Mouse (Mus musculus) large intestine, adult 2 months (tissue): ENCODE measurements at regions not wholly inside any gene's neighbourhood (a gene's known extent, or its start where the extent isn't known, plus 50 kb on each side); places are given as distances from the start of the nearest gene placed in this dataset.
"Not testable (repeated sequence)": the region's sequence is repeated elsewhere in the genome, so short reads cannot be mapped to it uniquely, and the experiment has no call there.

ENCODE experiments used
- DNase-seq: peaks from one replicate; pipeline ENCODE4 v3.0.0-alpha.2; 2012; ENCODE audit warnings: low read depth, low spot score
- WGBS: fragments of 180-500 bp; shearing (Covaris S2); methylation state at CpG from one replicate; pipeline ENCODE4 v1.1.7; 2018; 5-methylcytosine and 5-hydroxymethylcytosine counted together

DNA sequence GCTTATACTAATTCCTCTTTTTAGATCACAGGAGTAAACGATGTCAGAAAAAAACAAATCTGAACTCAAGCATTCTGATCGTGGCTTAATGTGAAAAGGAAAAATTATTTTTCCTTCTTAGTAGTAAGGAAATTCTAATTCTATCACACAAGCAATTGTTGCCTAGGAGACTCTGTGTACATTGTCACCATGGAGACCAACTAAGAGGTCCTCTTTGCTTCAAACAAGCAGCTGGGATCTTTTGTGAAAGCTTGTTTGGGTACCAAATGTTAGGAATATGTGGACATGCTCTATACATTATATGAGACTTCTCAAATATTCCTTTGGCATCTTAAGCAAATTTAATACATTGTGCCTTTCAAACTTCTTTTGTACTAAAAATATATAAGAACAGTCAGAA is 345.9 kb upstream of the Atp10a start:
- DNase-seq = no peak
- 74% methylated on average over 2 of the region's 2 CpGs for WGBS

DNA sequence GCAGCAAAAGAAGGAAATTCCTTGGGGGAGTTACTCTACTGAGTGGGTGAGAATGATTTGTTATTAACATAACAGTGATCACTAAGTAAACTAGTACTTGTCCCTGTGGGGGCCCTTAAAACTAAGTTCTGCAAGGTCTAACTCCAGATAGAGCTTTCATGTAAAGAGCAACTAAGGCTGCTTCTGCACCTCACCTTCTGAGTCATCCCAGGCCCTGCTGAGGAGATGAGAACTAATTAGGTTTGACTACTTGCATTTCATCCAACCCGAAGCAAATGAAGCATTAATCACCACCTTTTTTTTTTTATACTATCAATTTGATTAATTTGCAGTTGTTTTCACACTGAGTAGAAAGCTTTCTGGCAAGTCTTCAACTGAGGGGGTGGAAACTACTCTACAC is 333.6 kb upstream of the Atp10a start:
- no peak for DNase-seq
- WGBS = 40% methylated on average over 1 of the region's 1 CpGs

DNA sequence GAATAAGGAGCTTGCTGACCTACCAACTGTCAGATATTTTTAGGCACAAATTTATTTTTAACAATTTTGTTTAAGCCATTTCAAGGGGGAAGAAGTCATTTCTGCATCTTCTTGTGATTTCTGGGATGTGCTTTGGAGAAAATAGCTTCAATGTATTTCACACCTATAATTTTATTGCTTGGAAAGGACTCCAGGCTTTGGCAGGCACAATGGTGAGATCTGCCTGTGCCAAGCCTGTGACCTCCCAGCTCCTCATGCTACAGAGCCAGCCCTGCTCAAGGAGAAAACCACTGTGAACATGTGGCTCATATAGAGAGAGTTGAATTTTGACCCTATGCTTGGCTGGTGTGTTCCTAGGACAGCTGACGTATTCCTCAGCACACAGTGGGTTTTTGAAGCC is 288.6 kb upstream of the Atp10a start:
- WGBS = 42% methylated on average over 1 of the region's 1 CpGs

DNA sequence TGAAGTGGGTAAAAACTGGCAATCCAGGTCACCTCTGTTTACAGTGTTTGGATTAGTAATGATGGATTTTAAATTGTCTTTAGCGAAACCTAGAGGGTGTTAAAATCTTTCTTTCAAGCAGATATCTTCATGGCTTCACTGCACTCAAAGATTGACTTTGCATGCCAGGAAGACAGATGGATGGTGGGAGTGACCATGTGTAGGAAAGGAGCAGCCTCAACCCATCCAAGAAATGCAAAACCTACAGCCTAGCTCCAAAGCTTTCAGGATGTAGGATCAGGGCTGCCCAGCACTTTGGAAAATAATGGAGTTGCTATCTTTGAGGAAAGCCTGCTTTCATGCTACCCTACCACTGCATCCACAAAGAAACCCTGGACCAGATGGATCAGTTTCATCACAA is 272.6 kb upstream of the Atp10a start:
- 43% methylated on average over 1 of the region's 1 CpGs for WGBS
- no peak for DNase-seq

More for the DNA sequence above, 288.6 kb upstream of the Atp10a start:
- DNase-seq = no peak

DNA sequence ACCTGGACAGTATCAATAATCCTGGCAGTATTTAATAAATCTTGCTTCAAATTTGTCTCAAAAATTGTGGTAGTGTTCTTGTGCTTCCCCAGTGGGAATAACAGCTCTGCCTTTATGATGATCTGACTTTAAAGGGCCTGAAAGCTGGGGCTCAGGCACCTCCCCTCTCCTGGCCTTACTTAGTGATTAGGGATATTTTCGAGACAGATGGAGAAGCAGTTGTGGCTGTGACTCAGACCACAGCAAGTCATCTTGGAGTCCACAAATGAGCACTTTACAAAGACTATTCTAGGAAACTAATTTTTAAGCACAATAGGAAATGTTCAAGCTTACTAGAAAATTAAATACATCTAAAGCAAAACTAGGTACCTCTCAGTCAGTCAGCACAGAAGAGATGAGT is 267.6 kb upstream of the Atp10a start:
- 63% methylated on average over 1 of the region's 1 CpGs for WGBS
- DNase-seq = no peak

GRCm38 (mm10) chr7:58392391-58393115 is 263.4 kb upstream of the Atp10a start:
- DNase-seq = no peak
- 69% methylated on average over 4 of the region's 4 CpGs for WGBS

DNA sequence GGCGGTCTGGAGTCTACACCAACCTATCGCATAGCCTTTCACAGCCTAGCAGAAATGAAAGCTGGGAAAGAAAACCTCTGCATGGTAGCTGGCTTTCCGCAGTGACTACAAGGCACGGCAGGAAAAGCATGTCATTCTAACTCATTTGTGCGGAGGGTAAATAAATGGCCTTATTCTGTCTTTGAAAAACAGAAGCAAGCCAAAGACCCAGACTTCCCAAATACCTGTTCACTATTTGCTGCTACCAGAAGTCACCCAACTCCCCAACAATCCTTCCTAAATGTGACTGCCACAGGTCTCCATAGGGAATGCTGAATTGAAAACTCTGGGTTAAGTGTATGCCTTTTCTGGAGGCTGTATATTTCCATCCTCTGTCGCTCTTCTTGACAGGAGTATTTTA is 258.0 kb upstream of the Atp10a start:
- WGBS = 29% methylated on average over 6 of the region's 6 CpGs
- DNase-seq = peak; percentile 1

DNA sequence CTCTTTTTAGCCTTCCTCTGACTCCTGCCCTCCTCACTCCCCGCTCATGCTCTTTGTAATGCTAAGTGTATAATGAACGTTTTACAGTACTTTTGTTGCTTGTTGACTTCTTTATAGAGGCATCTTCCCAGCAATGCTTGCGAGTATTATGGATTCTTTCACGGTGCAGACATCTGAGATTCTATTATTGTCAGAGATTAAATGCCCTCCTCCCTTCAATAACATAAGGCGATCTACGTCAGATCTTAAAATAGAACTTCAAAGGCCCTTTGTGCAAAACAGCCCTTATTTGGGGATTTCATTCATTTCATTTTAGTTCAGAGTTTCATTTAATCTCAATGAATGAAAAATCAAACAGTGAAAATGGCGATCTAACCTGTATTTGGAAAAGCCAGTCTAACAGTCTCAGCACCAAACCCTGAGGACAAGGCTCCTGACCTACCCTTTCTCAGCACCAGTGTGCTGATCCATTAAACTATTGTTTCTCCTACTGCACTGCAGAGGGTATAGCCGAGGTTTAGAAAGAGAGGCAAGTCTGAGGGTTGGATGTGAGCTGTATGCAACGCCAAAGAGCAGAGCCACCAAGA is 257.3 kb upstream of the Atp10a start:
- peak; percentile 14 for DNase-seq
- WGBS = 2% methylated on average over 9 of the region's 9 CpGs

GRCm38 (mm10) chr7:58399145-58399604 is 256.8 kb upstream of the Atp10a start:
- 0% methylated on average over 21 of the region's 21 CpGs for WGBS
- DNase-seq = peak; percentile 86

- DNase-seq = peak; percentile 4
These were observed 256.3 kb upstream of the Atp10a start for GRCm38 (mm10) chr7:58399651-58400050.

GRCm38 (mm10) chr7:58400594-58400993 is 255.4 kb upstream of the Atp10a start:
- 69% methylated on average over 1 of the region's 1 CpGs for WGBS
- no peak for DNase-seq

More at GRCm38 (mm10) chr7:58399651-58400050, 256.3 kb upstream of the Atp10a start:
- WGBS = 11% methylated on average over 5 of the region's 5 CpGs

GRCm38 (mm10) chr7:58436888-58437625 is 218.9 kb upstream of the Atp10a start:
- DNase-seq = no peak
- 9% methylated on average over 2 of the region's 2 CpGs for WGBS

DNA sequence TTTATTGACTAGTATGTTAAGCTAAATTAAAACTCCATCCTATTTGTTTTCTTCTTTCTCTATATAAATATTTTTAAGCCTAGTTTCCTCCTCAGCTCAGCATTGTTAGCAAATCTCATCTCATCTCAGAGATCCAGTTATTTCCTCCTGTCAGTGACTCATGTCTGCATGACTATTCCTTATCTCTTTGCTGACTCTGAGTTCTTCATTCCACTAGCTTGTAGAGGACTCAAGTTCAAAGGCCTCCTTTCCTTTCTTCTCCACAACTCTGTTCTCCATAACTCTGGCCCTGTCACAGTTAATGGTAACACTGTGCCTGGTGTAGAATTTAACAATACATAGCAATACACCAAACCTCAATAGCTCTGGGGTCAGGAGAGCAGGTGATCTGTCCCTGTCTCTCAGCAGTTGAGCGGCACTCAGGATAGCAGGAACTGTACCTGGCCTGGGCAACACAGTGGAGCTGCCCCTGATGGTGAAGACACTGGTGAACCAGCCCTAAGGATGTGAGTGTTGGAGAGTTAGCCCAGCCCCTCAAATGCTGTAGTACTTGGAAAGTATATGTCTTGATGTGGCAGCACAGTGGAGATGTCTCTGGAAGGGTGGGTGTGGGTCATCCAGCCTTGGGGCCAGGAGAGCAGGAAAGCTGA is 213.3 kb upstream of the Atp10a start:
- WGBS = 78% methylated on average over 1 of the region's 1 CpGs
- no peak for DNase-seq

DNA sequence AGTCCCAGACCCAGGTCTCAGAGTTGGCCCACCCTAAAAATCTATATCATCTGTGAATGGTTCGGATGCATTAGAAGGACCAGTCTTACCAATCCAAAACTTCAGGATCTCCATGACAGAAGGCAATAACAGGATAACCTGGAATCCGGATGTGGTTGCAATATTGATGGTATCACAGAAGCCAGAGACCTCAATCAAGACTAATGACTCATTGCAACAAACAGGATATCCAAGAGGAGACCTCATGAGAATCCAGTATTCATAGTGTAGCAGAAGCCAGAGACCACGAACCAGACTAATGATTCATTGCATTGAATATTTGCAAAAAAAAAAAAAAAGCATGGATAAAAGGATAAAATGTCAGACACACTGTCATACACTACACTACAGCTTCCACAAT is 212.7 kb upstream of the Atp10a start:
- DNase-seq = no peak
- 69% methylated on average over 3 of the region's 3 CpGs for WGBS

DNA sequence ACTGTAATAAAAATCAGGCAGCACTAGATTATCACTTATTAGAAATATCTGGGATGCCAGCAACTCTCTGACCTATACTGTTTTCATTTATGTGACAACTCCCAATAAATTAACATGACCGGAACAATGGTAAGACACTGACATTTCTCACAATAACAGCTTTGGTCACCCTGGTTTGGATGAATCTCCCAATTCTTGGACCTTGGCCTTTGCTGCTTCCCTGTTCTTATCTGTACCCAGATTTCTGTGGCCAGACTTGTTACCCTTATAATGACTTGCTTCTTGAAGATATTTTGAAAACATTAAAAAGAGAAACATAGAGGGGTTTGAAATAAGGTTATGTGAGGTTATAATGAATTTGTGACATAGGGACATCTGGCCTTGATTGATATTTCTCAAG is 210.2 kb upstream of the Atp10a start:
- WGBS = 96% methylated on average over 1 of the region's 1 CpGs
- no peak for DNase-seq

DNA sequence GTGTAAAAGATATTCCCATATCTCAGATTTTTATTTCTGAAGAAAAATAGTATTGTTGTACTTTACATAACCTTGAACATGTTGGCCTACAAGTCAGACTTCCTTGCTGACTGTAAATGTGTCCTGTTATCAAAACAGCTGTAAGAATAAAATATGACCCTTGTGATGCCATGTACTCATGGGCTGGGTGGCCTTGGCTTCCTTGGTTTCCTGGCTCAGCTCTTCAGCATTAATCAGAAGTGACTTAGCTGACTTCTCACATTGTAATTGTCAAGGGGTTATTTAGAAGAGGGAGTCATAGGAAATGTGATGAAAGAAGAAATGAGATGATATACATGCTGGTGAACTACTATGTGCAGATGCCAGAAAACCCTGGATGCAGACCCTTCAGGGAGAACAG is 209.7 kb upstream of the Atp10a start:
- DNase-seq = no peak

- no peak for DNase-seq
- WGBS = 50% methylated on average over 3 of the region's 3 CpGs
These were observed 207.2 kb upstream of the Atp10a start for GRCm38 (mm10) chr7:58448727-58449126.

- 60% methylated on average over 1 of the region's 1 CpGs for WGBS
- no peak for DNase-seq
These were observed 204.0 kb upstream of the Atp10a start for GRCm38 (mm10) chr7:58451981-58452380.

GRCm38 (mm10) chr7:58458146-58458545 is 197.8 kb upstream of the Atp10a start:
- DNase-seq = not testable (repeated sequence)
- 88% methylated on average over 3 of the region's 3 CpGs for WGBS

DNA sequence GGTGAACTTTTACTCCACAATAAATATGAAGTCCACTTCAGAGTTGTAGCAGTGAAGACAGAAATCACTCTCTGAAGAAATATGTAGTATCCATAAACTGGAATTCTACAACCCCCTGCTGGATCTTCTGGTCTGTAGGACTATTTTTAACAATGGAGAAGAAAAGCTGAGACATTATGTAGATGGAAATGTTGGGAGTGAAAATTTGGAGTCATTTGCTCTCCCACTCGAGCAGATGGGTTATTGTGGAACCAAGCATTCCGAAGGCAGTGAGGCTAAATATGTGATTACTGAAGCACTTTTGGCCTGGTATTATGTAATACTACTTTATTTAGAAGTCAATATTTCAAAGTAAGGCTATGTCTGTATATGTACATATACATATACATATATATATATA is 195.0 kb upstream of the Atp10a start:
- WGBS = 78% methylated on average over 2 of the region's 2 CpGs
- no peak for DNase-seq
